Mouse (Mus musculus): ENCODE measurements around the gene 1700020D05Rik. TPM values are rescaled to one million over a fixed set of nuclear protein-coding genes. Genes with fewer than 3 reads are reported as not detected.

1700020D05Rik gene
- polyA plus RNA-seq (2017; shearing (Covaris generic)) = under 1 TPM; 0.33 to 0.51 TPM

DNA sequence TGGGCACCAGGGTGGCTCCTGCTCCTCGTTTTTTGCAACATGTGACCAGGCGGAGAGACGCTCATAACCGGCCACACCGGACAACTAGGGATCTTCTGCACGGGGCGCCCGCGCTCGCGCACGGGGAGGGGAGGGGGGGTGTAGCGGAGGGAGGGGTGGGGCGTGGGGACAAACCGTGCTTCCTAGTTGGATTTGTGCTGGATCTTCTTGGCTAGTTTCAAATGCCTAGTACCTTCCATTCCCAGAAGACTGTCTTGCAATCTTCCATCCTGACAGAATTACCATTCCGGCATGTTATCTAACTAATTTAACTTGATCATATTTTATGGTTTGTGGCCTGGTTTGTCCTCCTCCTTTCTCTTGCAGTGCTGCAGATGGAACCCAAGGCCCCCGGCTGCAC is at the start of gene 1700020D05Rik:
Gene 1700020D05Rik (minus strand): TSS at position 101 of the 400 bp plus-strand sequence.
- no peak for ATAC-seq

DNA sequence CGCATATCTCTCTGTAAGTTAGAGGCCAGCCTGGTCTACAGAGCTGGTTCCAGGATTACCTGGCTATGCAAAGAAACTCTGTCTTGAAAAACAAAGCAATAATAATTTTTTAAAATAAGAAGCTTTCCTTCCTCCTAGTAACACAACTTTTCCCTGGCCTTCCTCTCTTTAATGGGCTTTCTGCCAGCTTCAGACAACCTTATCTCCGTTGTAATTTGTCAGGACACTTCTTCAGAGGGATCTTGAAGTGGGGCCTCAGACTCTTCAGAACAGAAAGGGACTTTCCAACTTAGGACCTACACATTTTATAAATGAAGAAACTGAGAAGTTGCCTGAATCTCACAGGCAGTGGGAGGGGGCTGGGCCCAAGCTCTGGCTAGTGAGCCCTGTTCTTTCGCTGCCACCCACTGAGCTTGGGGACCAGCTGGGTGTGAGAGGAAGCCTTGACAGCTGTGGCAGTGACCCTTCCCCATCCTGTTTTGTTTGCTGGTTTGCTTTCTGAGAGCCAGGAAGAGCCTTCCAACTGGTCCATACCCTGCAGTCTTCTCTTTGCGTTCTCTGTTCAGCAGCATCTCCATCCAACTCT is 44.0 kb upstream of the 1700020D05Rik start:
- ATAC-seq = no peak

DNA sequence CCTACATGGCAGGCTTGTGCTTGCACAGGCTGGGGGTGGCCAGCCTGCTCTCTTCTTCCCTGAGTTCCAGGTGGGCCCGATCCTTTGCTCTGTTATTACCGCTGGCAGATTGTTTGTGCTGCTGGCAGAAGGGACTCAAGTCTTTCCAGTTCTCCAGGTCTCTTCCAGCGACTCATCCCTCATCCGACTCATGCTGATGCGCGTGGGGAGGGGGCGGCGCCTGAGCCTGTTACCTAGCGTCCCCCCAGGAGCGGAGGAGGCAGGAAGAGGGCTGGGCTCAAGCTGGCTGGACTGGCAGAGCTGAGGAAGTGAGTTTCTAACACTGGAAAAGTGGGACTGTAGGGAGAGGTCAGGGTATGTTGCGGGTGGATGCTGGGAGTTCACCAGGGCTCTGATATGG is 40.4 kb upstream of the 1700020D05Rik start:
- no peak for ATAC-seq

DNA sequence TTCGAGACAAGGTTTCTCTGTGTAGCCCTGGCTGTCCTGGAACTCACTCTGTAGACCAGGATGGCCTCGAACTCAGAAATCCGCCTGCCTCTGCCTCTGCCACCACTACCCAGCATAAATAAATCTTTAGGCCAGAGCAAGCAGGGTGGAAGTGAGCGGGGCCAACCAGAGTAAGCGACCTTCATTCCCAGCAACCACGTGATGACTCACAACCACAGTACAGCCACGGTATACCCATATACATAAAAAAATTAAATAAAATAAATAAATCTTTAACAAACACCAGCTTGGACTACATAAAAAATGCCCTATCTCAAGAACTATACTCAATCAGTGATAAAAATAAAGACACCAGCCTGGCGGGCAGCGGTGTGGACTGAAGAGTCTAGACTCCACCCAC is 39.8 kb upstream of the 1700020D05Rik start:
- ATAC-seq = no peak

DNA sequence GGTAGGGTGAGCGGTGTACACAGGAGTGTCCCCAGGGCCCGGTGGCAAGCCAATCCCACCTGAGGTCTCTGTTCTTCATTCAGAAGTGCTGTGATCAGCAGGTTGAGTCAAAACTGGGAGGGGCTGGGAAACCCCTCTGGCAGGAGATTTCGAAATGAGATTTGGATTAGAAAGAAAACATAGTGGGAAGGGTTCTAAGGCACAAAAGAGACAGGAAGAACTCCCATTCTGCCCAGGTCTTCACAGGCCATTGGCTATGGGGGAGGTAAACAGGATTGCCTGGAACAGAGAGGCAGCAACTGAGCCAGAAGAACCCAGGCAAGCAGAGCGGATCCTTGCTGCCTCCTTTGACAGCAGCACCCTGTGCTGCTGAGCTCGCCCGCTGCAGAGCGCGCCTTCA is 35.2 kb upstream of the 1700020D05Rik start:
- ATAC-seq = no peak

DNA sequence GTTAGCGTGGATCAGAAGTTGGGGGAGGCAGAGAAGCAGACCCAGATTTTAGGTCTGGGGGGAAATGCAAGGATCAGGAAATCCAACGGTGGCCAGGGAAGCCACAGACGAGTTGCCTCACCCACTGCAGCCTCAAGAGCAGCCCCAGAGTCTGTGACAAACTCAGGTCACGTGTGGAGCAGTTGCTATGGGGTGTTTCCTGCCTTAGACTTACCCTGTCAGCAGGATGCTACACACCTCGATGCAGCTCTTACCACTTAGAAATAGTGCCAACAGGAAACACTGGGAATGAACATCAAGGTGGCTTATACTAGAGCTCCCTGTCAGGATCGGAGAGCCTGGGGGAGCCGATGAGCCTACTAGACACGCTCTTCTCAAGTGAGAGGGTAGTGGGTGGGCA is 28.9 kb upstream of the 1700020D05Rik start:
- ATAC-seq = peak; percentile 89

DNA sequence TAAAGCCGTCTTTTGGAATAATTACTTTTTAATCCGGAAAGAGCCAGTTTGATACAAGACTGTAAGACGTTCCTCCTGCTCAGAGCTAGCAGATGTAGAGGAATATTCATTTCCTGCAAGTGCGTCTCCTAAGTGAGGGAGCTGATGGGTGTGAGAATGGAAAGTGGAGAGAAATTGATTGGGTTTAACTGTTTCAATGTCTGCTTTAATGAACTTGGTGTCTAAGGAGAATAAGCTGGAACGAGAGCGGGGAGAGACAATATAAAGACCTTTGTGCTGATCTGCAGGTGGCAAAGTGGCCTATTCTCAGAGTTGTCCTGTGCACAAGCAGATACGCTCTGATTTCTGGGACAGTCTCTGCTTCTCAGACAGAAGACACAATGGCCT is 26.5 kb upstream of the 1700020D05Rik start:
- no peak for ATAC-seq

DNA sequence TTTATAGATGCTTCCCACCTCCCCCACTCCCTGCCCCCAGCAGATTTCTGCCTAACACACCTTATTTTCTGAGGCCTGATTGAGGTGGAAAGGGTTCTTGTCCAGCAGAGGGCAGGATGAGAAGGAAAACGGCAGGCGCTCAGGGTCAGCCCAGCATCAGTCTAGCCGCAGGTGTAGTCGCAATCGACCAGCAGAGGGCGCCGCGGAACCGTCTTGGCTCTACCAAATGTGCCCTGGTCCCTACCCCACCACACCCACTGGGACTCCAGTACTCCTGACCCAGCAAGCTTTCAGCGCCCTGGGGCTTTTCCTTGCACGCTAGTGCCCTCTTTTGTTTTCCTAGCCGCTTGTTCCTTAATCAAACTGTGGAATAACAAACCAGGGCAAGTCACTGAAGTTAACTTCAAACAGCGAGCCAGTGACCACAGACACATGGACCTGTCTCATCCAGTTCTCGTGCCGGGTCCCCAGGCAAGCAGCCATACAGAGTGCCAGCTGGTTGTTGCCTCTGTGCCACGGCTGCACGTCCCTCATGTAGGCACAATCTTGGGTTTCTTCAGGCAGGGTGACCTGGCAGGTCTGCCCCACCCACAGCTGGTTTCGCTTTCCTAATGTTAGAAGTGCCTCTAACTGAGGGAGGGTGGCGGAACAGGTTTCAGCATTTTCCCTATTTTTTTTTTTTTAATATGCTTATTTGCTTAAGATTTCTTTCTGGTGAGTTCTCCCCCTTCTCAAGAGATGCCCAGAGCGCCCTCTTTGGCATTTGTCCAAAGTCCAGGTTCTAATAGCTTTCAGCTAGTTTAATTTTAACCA is 25.9 kb upstream of the 1700020D05Rik start:
- ATAC-seq = peak; percentile 53

DNA sequence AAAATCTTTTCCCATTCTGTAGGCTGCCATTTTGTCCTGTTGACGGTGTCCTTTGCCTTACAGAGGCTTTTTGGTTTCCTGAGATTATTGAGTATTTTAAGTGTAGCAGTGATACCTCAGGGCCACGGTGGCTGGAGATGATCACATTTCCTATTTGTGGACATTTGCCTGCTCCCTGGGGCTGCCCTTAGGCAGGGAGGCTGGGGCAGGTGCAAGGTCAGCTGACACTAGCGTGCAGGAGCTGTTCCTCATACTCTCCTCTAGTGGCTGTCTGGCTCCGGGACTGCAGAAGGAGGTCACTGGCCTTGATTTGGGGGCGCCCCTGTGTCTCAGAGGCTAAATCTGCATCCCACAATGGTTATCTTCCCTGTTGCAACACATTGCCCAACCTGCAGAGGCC is 21.6 kb upstream of the 1700020D05Rik start:
- ATAC-seq = no peak

DNA sequence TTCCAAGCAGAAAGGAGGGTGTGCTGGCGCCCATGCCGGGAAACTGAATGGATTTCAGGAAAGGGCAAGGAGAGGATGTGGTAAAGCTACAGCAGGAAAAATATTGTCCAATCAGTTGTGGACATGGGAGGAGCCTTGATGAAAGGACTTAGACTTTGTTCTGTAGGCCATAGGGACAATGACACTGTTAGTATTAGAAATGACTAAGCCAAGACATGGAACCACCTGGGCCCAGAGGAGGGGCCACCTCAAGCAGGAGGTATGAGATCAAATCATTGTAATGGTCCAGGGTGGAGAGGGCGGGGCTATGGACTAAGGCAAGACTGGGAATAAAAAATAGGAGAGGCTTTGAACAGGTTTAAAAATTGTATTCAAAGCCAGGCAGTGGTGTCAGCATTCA is 15.1 kb upstream of the 1700020D05Rik start:
- ATAC-seq = no peak

DNA sequence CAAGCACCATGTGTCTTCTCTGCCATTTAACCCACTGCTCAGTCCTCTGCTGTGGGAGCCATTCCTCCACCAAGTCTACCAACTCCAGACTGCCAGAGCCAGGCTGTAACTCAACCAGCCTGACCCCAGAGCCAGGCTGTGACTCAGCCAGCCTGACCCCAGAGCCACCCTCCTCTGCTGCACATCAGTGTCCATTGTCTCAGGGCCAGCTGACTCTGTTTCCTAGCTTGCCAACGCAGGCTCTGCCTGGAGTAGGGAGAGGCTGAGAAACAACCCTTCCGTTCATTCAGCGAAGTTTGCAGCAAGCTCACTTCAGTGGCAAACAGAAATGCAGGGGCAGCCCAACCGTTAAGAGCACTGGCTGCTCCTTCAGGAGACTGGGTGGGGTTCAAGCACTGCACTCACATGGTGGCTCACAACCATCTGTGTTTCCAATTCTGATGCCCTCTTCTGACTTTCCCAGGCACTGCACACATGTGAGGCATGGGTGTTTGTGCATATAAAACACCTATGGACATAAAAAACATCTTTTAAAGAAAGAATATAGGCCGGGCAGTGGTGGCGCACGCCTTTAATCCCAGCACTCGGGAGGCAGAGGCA is 13.4 kb upstream of the 1700020D05Rik start:
- ATAC-seq = no peak

DNA sequence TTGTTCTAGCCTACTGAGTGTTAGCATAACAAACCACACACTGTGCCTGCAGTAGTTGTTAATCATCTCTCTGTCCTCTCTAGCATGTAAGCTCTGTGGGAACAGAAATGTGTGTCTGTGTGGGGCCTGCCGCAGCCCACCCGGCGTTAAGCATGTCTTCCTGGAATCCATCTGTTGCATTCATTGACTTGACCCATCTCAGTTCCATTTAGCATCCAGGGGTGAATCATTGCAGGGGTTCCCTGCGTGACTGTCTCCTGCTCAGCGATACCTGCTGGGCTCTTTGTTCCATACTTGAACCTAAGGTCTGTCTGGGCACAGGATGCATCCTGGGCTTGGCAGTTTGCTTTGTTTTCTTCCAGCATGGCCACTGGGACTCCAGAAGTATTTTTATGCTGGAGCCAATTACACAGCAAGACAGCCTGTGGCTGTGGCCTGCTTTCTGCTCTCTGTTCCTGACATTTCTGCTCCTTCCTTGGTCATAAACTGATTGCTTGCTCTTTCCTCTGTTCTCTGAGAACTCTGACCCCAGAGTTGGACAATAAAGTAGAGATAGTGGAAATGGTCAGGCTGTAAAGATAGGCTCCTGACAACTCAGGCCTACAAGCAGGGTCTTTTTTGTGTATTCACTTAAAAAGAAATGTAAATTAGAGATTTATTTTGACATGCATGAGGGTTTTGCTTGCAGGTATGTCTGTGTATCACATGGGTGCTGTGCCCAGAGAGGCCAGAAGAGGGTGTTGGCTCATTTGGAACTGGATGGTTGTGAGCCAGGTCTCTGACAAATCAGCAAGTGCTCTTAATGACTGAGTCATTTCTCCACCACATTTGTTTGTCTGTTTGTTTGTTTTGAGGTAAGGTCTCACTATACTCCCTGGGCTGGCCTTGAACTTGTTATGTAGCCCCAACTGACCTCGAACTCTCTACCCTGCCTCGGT is 12.5 kb upstream of the 1700020D05Rik start:
- ATAC-seq = no peak

DNA sequence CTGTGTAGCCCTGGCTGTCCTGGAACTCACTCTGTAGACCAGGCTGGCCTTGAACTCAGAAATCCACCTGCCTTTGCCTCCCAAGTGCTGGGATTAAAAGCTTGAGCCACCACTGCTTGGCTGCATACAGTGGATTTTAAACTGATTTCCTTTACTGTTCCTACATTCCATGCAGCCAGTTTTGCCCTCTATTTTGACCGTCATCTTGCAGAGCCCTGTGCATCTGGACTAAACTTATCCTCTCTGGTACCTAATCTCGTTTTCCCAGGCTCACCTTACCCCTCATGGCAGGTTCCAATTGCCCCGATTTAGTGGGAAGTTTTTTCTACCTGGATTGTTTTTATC is 9.4 kb upstream of the 1700020D05Rik start:
- ATAC-seq = no peak

DNA sequence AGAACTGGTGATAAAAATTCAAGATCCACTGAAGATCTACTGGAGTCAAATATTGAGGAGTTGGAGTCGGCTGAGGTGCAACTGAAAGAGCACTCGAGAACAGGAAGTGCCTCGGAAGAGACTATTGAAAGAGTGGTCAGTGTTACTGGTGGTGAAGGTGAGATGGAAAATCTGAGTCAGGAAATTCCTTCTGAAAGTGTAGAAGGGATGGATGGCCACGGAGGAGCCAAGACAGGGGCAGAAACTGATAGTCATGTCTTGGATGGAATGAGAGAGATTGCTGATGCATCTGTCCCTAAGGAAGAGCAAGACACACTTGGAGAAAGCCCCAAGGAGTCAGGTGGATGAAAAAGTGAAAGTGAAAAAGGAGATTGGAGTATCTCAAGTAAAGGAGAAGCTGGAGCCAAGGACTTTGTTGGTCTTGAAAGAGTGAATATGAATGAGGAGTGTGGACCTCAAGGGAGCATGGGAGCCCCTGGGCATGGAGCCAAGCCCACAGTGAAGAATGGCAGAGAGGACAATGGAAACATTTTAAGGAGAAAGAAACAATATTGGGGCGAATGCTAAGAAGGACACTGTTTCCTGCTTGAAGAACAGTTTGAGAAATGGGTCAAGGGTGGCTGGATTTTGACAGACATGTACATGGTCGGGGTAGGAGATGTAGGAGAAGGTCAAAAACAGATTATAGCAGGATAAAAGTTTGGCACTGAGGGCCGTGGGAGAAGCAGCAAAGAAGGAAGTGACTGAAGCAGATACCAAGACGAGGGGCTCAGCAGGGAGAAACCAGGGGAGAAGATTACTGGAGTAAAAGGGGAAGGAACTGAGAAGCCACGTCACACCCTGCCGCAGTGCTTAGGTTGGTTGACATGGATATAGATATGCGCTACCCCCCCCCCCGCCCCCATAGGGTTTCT is 8.8 kb upstream of the 1700020D05Rik start:
- no peak for ATAC-seq

DNA sequence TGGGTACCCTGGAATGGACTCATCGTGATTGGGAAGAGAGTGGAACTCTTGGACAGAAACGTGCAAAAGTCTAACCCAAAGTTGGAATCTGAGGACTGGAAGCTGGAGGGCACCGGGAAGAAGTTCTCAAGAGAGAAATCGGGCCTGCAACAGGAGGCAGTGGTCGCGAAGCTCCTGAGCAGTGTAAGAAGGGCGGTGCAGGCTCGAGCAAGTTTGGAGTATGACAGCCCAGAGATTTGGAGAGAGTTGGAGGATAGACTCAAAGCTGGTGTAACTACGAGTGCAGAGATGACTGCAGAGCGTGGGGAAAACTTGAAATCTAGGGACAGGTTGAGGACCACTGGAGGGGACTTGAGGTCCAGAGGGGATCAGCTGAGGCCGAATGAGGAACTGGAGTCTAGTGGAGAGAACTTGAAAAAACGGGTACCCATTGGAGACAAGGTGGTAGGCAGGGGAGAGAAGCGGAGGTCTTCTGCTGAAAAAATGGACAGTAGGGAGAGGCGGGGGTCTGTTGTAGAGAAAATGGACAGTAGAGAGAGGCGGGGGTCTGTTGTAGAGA is 7.6 kb upstream of the 1700020D05Rik start:
- no peak for ATAC-seq

DNA sequence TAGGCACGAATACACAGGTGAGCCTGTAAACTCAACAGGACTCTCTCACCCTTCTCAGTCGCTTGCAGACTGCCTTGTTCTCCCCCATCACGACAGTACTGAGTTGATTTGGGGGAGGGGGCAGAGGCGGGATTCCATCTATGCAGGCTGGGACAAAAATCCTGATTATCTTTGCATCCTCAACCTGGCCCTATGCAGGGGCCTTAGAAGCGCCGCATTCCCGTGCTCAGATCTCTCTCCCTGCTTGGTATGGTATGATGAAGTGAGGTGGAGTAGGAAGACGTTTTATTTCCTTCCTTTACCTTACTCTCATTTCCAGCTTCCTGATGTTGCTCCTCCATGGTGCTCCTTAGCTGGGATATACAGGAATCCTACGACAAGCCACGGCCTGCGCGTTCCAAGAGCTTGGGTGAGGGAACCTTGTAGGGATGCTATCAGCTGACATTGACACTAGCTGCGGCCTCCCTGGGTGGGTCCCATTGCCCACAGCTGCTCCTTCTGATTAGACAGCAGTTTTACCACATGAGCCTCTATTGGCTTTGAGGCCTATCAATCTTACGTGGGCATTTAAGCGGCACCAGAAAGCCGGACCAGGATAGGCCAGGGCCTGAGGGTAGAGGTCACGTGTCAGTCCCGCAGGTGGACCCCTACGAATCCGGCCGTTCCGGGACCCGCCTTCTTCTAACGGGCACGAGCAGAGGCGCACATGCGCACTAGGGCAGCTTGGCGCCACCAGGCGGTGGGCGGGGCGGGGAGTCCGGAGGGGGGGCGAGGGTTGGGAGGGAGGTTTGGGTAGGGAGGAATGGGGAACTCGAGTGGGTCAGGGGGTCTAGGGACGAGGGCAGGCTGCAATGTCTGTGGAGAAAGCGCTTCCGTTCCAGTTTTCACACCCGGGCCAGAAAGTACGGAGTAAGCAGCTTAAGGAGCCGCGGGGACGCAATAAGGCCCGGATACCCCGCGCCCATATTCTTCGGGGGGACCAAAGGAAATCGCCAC is 6.7 kb upstream of the 1700020D05Rik start, which contains the start of gene Snx32:
Gene Snx32 (minus strand): TSS at position 508 of the 996 bp plus-strand sequence.
- peak; percentile 97 for ATAC-seq

DNA sequence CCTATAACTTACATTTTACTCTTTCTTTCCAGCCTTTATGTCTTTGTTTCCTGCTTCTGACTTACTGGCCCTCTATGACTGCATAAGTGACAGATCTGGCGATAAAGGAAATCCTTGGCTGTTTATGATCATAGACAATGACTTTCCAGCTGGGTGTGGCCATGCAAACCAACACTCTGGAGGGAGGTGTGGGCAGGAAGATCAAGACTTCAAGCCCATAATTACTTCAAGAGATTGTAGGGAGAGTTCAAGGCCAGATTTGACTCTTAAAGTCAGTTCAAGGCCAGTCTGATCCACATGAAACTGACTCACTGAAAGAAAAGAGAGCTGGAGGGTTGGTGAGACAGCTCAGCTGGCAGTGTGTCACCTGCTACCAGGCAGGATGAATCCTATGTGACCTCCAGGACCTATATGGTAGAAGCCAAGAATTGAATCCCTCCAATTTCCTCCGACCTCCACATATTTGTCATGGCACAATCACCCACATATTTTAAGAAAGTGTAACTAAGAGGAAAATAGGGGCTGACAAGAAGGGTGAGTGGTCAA is 3.2 kb downstream of the 1700020D05Rik start:
- ATAC-seq = no peak

DNA sequence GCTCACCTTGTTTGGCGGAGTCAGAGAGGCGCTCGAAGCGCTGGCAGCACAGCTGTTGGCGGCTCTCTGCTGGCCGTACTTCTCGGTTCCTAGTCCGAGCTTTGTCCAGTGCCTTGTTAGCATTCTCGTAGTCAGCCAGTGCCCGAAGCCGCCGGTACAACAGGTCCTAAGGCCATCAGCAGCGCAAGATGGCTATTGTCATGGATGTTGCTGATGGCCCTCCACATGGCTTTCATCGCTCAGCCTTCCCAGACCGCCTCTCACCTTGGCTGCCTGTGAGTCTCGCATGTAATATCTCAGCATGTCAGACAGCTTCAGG is 7.6 kb downstream of the 1700020D05Rik start:
- ATAC-seq = no peak

DNA sequence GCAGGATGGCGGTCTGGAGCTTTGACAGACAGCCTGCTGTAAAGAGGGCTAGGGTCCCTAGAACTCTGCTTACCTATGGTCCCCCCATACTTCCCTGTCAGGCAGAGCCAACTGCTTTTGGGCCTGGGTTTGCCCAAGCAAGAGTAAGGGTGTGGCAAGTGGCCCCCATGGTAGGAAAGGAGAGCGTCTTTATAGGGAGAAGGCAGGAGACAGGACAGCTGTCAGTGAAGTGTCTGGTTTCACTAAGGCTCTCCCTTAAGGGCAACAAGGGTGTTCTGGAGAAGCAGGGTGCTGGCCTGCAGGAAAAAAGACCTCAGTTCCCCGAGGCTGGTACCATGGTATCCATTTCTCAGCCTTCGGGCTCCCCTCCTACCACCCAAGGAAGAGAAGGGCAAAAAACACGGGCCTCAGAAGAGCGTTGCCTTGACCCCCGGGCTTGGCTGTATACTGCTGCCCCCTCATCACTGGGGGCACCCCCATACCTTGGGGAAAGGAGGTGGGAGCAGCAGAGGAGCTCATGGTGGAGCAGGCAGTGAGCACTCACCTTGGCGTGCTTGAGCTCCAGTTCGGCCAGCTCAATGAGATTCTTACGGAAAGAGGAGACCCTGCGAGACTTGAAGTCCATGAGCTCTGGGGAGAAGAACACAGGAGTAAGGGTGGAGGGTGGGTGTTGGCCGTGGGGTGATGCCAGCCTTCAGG is 8.1 kb downstream of the 1700020D05Rik start:
- no peak for ATAC-seq
